Mouse (Mus musculus) liver, postnatal 0 days (tissue): Measurements from ENCODE around the gene Ypel2.

Experiments
- CTCF ChIP-seq: sonication (generic); IDR thresholded peaks from 2 replicates; pipeline ENCODE4 v1.5.1; 2016; ENCODE audit warnings: antibody characterized with exemption, low read depth
- EP300 ChIP-seq: IDR thresholded peaks from 2 replicates; pipeline ENCODE4 v1.6.1; 2016; ENCODE audit warnings: antibody characterized with exemption, low read depth, mild to moderate bottlenecking

- TF ChIP-seq CTCF (peak; percentile 27), EP300 (no peak)
Measured at GRCm38 (mm10) chr11:86906257-86906656, 87.2 kb downstream of the Ypel2 start.
